Mouse (Mus musculus) cerebellum, adult 2 months (tissue): ENCODE results near the gene Ang6.
"Not testable (repeated sequence)": the region's sequence is repeated elsewhere in the genome, so short reads cannot be mapped to it uniquely, and the experiment has no call there.

Source experiments
- CTCF ChIP-seq: fragments of 200-500 bp; IDR thresholded peaks from 2 replicates; pipeline ENCODE4 v1.5.1; 2011; ENCODE audit warnings: low read depth, mild to moderate bottlenecking, control low read depth, low read length, moderate library complexity, borderline replicate concordance; ENCODE audit not compliant: insufficient read depth
- POLR2A ChIP-seq: fragments of 200-500 bp; IDR thresholded peaks from 2 replicates; pipeline ENCODE4 v1.6.1; 2011; ENCODE audit warnings: low read length, control low read depth, borderline replicate concordance; ENCODE audit not compliant: insufficient read depth

- not testable (repeated sequence) for TF ChIP-seq CTCF, POLR2A
These were observed 48.7 kb downstream of the Ang6 start for GRCm38 (mm10) chr14:43953382-43953781.
